ENCODE assay signal across 10 mouse cellular contexts in genomic region chr9:14730941-14731541, GRCm38 (mm10). TPM values are rescaled to one million over a fixed set of nuclear protein-coding genes. Genes with fewer than 3 reads are reported as not detected.
DNase-seq lines count a peak whose midpoint lies in the region; ATAC-seq lines count a peak whose summit lies in the region.
"Had no signal": no experiment of that assay in that cellular context is flagged by ENCODE, and none has a peak within 500 bp of the region (broad histone marks: within the 10 kb centered on the region; RNA-seq: fewer than 3 reads in every experiment).

No protein-coding gene starts in this region.

- no peak overlapping the region for H3K4me3 ChIP-seq in forebrain, embryonic 12.5 days (replicated peaks)
- no peak overlapping the region for H3K4me3 ChIP-seq in kidney, embryonic 14.5 days (ENCODE audit: low read length)
- no peak overlapping the region for H3K4me3 ChIP-seq in neural tube, embryonic 12.5 days
- H3K4me3 ChIP-seq in liver, embryonic 11.5 days (ENCODE audit: low read depth, low read length) = no peak overlapping the region

- 0 out of 2 replicates have a peak, but pooled peaks have one; percentile 23 for ATAC-seq in forebrain, embryonic 12.5 days (ENCODE audit: low FRiP score)
- peak; percentile 66; the same call in 1 of the 2 replicates for ATAC-seq in kidney, embryonic 14.5 days (ENCODE audit: low FRiP score, low TSS enrichment)
- ATAC-seq in neural tube, embryonic 12.5 days (ENCODE audit: low FRiP score, low read depth) = peak; percentile 29; the same call in 1 of the 2 replicates
- no peak for ATAC-seq in liver, embryonic 11.5 days (replicated peaks; ENCODE audit: low FRiP score)
- no peak for ATAC-seq in monocyte, adult 5-6 weeks (replicated peaks; ENCODE audit: insufficient number of reproducible peaks, low FRiP score, low TSS enrichment, poor library complexity, severe bottlenecking)
- ATAC-seq: Patski had no signal

- H3K9ac ChIP-seq in forebrain, embryonic 12.5 days = no peak overlapping the region
- no peak overlapping the region for H3K9ac ChIP-seq in kidney, embryonic 14.5 days (ENCODE audit: low read depth, low read length)
- no peak overlapping the region for H3K9ac ChIP-seq in neural tube, embryonic 12.5 days
- no peak overlapping the region for H3K9ac ChIP-seq in liver, embryonic 11.5 days (ENCODE audit: low read depth, low read length)

- H3K4me2 ChIP-seq in forebrain, embryonic 12.5 days = no peak overlapping the region
- H3K4me2 ChIP-seq in kidney, embryonic 14.5 days (replicated peaks; ENCODE audit: low read depth, low read length) = 0 out of 2 replicates have a peak overlapping the region, but pooled peaks have one; percentile 8
- no peak overlapping the region for H3K4me2 ChIP-seq in neural tube, embryonic 12.5 days (replicated peaks)
- no peak overlapping the region for H3K4me2 ChIP-seq in liver, embryonic 11.5 days

- H3K4me1 ChIP-seq in forebrain, embryonic 12.5 days = 0 out of 2 replicates have a peak, but pooled peaks cover 5% of the 10 kb centered on the region
- H3K4me1 ChIP-seq in kidney, embryonic 14.5 days (ENCODE audit: control insufficient read depth, insufficient read depth, low read length) = peaks cover 6% of the 10 kb centered on the region
- H3K4me1 ChIP-seq in neural tube, embryonic 12.5 days = no peaks in the 10 kb centered on the region; the same call in 1 of the 2 replicates
- H3K4me1 ChIP-seq in liver, embryonic 11.5 days (replicated peaks; ENCODE audit: control insufficient read depth, insufficient read depth, low read length) = no peaks in the 10 kb centered on the region; the same call in 1 of the 2 replicates

- H3K27ac ChIP-seq in forebrain, embryonic 12.5 days = no peak overlapping the region
- no peak overlapping the region for H3K27ac ChIP-seq in kidney, embryonic 14.5 days (ENCODE audit: low read depth, low read length)
- H3K27ac ChIP-seq in neural tube, embryonic 12.5 days = no peak overlapping the region
- no peak overlapping the region for H3K27ac ChIP-seq in liver, embryonic 11.5 days (ENCODE audit: low read depth, low read length)

- intact Hi-C loops in heart, postnatal 36 days (cut with DNase I) = no loop called here
- intact Hi-C loops in left cerebral cortex, postnatal 36 days (cut with DNase I) = no loop called here

- WGBS in forebrain, embryonic 12.5 days = 64% methylated on average over 9 of the region's 9 CpGs
- 13% methylated on average over 9 of the region's 9 CpGs for WGBS in kidney, embryonic 14.5 days
- 22% methylated on average over 9 of the region's 9 CpGs for whole genome bisulfite sequencing in neural tube, embryonic 12.5 days
- WGBS in liver, embryonic 11.5 days = 47% methylated on average over 9 of the region's 9 CpGs

- no peaks in the 10 kb centered on the region for H3K9me3 ChIP-seq in forebrain, embryonic 12.5 days
- no peaks in the 10 kb centered on the region for H3K9me3 ChIP-seq in kidney, embryonic 14.5 days (ENCODE audit: control insufficient read depth, low read length)
- no peaks in the 10 kb centered on the region for H3K9me3 ChIP-seq in neural tube, embryonic 12.5 days
- H3K9me3 ChIP-seq in liver, embryonic 11.5 days (ENCODE audit: control insufficient read depth, low read length) = no peaks in the 10 kb centered on the region

- peak; percentile 14 for DNase-seq in heart, adult 8-10 months (ENCODE audit: low spot score)
- DNase-seq in heart, postnatal 36 days = no peak
- DNase-seq in liver, embryonic 11.5 days (ENCODE audit: low spot score) = no peak
- no peak for DNase-seq in left cerebral cortex, postnatal 36 days (ENCODE audit: low spot score in 2 of 2)

- H3K27me3 ChIP-seq in forebrain, embryonic 12.5 days = no peaks in the 10 kb centered on the region
- no peaks in the 10 kb centered on the region for H3K27me3 ChIP-seq in kidney, embryonic 14.5 days (ENCODE audit: control insufficient read depth, insufficient read depth, low read length)
- H3K27me3 ChIP-seq in neural tube, embryonic 12.5 days (replicated peaks) = no peaks in the 10 kb centered on the region
- no peaks in the 10 kb centered on the region for H3K27me3 ChIP-seq in liver, embryonic 11.5 days (replicated peaks; ENCODE audit: control insufficient read depth, insufficient read depth, low read length)
- H3K27me3 ChIP-seq: Patski had no signal

- no peaks in the 10 kb centered on the region for H3K36me3 ChIP-seq in forebrain, embryonic 12.5 days (replicated peaks)
- no peaks in the 10 kb centered on the region for H3K36me3 ChIP-seq in kidney, embryonic 14.5 days (ENCODE audit: control insufficient read depth, insufficient read depth, low read length)
- H3K36me3 ChIP-seq in neural tube, embryonic 12.5 days = no peaks in the 10 kb centered on the region
- H3K36me3 ChIP-seq in liver, embryonic 11.5 days (ENCODE audit: control insufficient read depth, insufficient read depth, low read length) = no peaks in the 10 kb centered on the region

RNA-seq across cellular contexts. Expression of gene Piwil4, which starts 9.5 kb away (rescaled TPM):
- total RNA-seq in heart, adult 8-10 months (2022) = not detected
- total RNA-seq in heart, postnatal 36 days (2021) = not detected
- 0.17 TPM in 1 of 2 replicates, not detected in the other for polyA plus RNA-seq in forebrain, embryonic 12.5 days (2016; fragmentation: Nextera tagmentation; extraction: Ambion mirVana)
- not detected in 2 replicates for polyA plus RNA-seq in kidney, embryonic 14.5 days (2014; fragmentation: Nextera tagmentation; extraction: Ambion mirVana)
- 0.57 and 0.61 TPM in 2 replicates for polyA plus RNA-seq in neural tube, embryonic 12.5 days (2016; fragmentation: Nextera tagmentation; extraction: Ambion mirVana)
- polyA plus RNA-seq in liver, embryonic 11.5 days (2014; fragmentation: Nextera tagmentation; extraction: Ambion mirVana) = 0.10 and 0.19 TPM in 2 replicates
- not detected in 3 replicates for total RNA-seq in monocyte, adult 5-6 weeks (2017)
- not detected for total RNA-seq in left cerebral cortex, postnatal 36 days (2021)
- total RNA-seq: neutrophil, adult 5-6 weeks had no signal

RNA-seq across cellular contexts. Expression of gene Fut4, which starts 21.2 kb away (rescaled TPM):
- under 1 TPM; 0.33 to 0.63 (median 0.39) TPM for total RNA-seq in heart, adult 8-10 months (2022)
- under 1 TPM; 0.50 to 0.60 TPM for total RNA-seq in heart, postnatal 36 days (2021)
- 1.5 TPM in 2 replicates for polyA plus RNA-seq in forebrain, embryonic 12.5 days (2016; fragmentation: Nextera tagmentation; extraction: Ambion mirVana)
- polyA plus RNA-seq in kidney, embryonic 14.5 days (2014; fragmentation: Nextera tagmentation; extraction: Ambion mirVana) = 1.5 and 3.5 TPM in 2 replicates
- 1.8 and 2.2 TPM in 2 replicates for polyA plus RNA-seq in neural tube, embryonic 12.5 days (2016; fragmentation: Nextera tagmentation; extraction: Ambion mirVana)
- polyA plus RNA-seq in liver, embryonic 11.5 days (2014; fragmentation: Nextera tagmentation; extraction: Ambion mirVana) = 1.7 and 1.9 TPM in 2 replicates
- total RNA-seq in monocyte, adult 5-6 weeks (2017) = 12.1 to 18.8 TPM (median 17.1 TPM) in 3 replicates
- total RNA-seq in left cerebral cortex, postnatal 36 days (2021) = under 1 TPM; 0.16 to 0.20 TPM

RNA-seq across cellular contexts. Expression of gene 1700012B09Rik, which starts 39.8 kb away (rescaled TPM):
- total RNA-seq in heart, adult 8-10 months (2022) = not detected
- not detected for total RNA-seq in heart, postnatal 36 days (2021)
- 0.62 and 1.5 TPM in 2 replicates for polyA plus RNA-seq in forebrain, embryonic 12.5 days (2016; fragmentation: Nextera tagmentation; extraction: Ambion mirVana)
- polyA plus RNA-seq in kidney, embryonic 14.5 days (2014; fragmentation: Nextera tagmentation; extraction: Ambion mirVana) = not detected in 2 replicates
- 0.56 TPM in 1 of 2 replicates, not detected in the other for polyA plus RNA-seq in neural tube, embryonic 12.5 days (2016; fragmentation: Nextera tagmentation; extraction: Ambion mirVana)
- not detected in 2 replicates for polyA plus RNA-seq in liver, embryonic 11.5 days (2014; fragmentation: Nextera tagmentation; extraction: Ambion mirVana)
- not detected in 3 replicates for total RNA-seq in monocyte, adult 5-6 weeks (2017)
- not detected for total RNA-seq in left cerebral cortex, postnatal 36 days (2021)
- total RNA-seq: neutrophil, adult 5-6 weeks had no signal
- polyA plus RNA-seq: Patski had no signal

RNA-seq across cellular contexts. Expression of gene Mre11a, which starts 53.4 kb away (rescaled TPM):
- total RNA-seq in heart, adult 8-10 months (2022) = 10 to 100 TPM in 2 of 4 experiments, 1 to 10 TPM in 2; 8.0 to 18.2 (median 10.6) TPM
- total RNA-seq in heart, postnatal 36 days (2021) = 10 to 100 TPM in 1 of 2 experiments, 1 to 10 TPM in 1; 8.4 to 14.2 TPM
- polyA plus RNA-seq in forebrain, embryonic 12.5 days (2016; fragmentation: Nextera tagmentation; extraction: Ambion mirVana) = 31.2 and 32.6 TPM in 2 replicates
- 25.8 and 36.9 TPM in 2 replicates for polyA plus RNA-seq in kidney, embryonic 14.5 days (2014; fragmentation: Nextera tagmentation; extraction: Ambion mirVana)
- polyA plus RNA-seq in neural tube, embryonic 12.5 days (2016; fragmentation: Nextera tagmentation; extraction: Ambion mirVana) = 19.7 and 21.9 TPM in 2 replicates
- polyA plus RNA-seq in liver, embryonic 11.5 days (2014; fragmentation: Nextera tagmentation; extraction: Ambion mirVana) = 33.5 and 41.9 TPM in 2 replicates
- total RNA-seq in monocyte, adult 5-6 weeks (2017) = 15.9 to 34.9 TPM (median 19.8 TPM) in 3 replicates
- 10 to 100 TPM in 1 of 2 experiments, 1 to 10 TPM in 1; 9.2 to 18.3 TPM for total RNA-seq in left cerebral cortex, postnatal 36 days (2021)

RNA-seq across cellular contexts. Expression of gene Ankrd49, which starts 53.6 kb away (rescaled TPM):
- 1 to 10 TPM; 5.8 to 7.5 (median 7.2) TPM for total RNA-seq in heart, adult 8-10 months (2022)
- total RNA-seq in heart, postnatal 36 days (2021) = 1 to 10 TPM; 7.0 to 8.4 TPM
- 54.6 and 56.9 TPM in 2 replicates for polyA plus RNA-seq in forebrain, embryonic 12.5 days (2016; fragmentation: Nextera tagmentation; extraction: Ambion mirVana)
- 44.5 and 46.8 TPM in 2 replicates for polyA plus RNA-seq in kidney, embryonic 14.5 days (2014; fragmentation: Nextera tagmentation; extraction: Ambion mirVana)
- 41.8 and 45.1 TPM in 2 replicates for polyA plus RNA-seq in neural tube, embryonic 12.5 days (2016; fragmentation: Nextera tagmentation; extraction: Ambion mirVana)
- 65.1 and 67.8 TPM in 2 replicates for polyA plus RNA-seq in liver, embryonic 11.5 days (2014; fragmentation: Nextera tagmentation; extraction: Ambion mirVana)
- total RNA-seq in monocyte, adult 5-6 weeks (2017) = 25.3 to 39.9 TPM (median 37.0 TPM) in 3 replicates
- total RNA-seq in left cerebral cortex, postnatal 36 days (2021) = 10 to 100 TPM; 11.5 to 12.2 TPM

Comparison
In these comparisons a context has a peak if more than half of its experiments do, and no peak if none do; other contexts are left out.
1. ATAC-seq: peak in forebrain, embryonic 12.5 days (single experiment), kidney, embryonic 14.5 days (single experiment) and neural tube, embryonic 12.5 days (single experiment); none in liver, embryonic 11.5 days (single experiment) and monocyte, adult 5-6 weeks (single experiment).